Mouse (Mus musculus) C2C12 (cell line): ENCODE data around the gene Pnrc2. TPM values are rescaled to one million over a fixed set of nuclear protein-coding genes. Genes with fewer than 3 reads are reported as not detected.

Experiments
- H3K27me3 ChIP-seq: one replicate; pipeline ENCODE4 v1.6.1; 2011; ENCODE audit not compliant: control insufficient read depth, insufficient read depth, insufficient read length
- H3K36me3 ChIP-seq: one replicate; pipeline ENCODE4 v1.6.1; 2011; ENCODE audit not compliant: control insufficient read depth, insufficient read depth
- H3K4me3 ChIP-seq: one replicate; pipeline ENCODE4 v1.5.1; 2011; ENCODE audit warnings: mild to moderate bottlenecking, control low read depth; ENCODE audit not compliant: poor library complexity, insufficient read depth, severe bottlenecking
- H3K79me2 ChIP-seq: one replicate; pipeline ENCODE4 v1.6.1; 2011; ENCODE audit not compliant: control insufficient read depth, insufficient read depth
- H3K79me3 ChIP-seq: one replicate; pipeline ENCODE4 v1.6.1; 2011; ENCODE audit warnings: low read depth, control low read depth
- H3ac ChIP-seq: one replicate; pipeline ENCODE3; 2011; ENCODE audit warnings: low read depth; ENCODE audit not compliant: control insufficient read depth, insufficient read length
- CEBPB ChIP-seq: IDR thresholded peaks from one replicate; pipeline ENCODE4 v1.6.1; 2011; ENCODE audit warnings: low read depth, mild to moderate bottlenecking, control low read depth, moderate library complexity
- CTCF ChIP-seq: IDR thresholded peaks from one replicate; pipeline ENCODE4 v1.5.1; 2011; ENCODE audit not compliant: control insufficient read depth, insufficient read depth, insufficient read length
- FOSL1 ChIP-seq: IDR thresholded peaks from one replicate; pipeline ENCODE4 v1.8.0; 2011; ENCODE audit warnings: mild to moderate bottlenecking, low read length; ENCODE audit not compliant: poor library complexity, insufficient read depth, severe bottlenecking
- MAX ChIP-seq: IDR thresholded peaks from one replicate; pipeline ENCODE4 v1.6.1; 2011; ENCODE audit warnings: mild to moderate bottlenecking, control low read depth
- MYOD1 ChIP-seq: IDR thresholded peaks from one replicate; pipeline ENCODE4 v1.6.1; 2011; ENCODE audit warnings: low read depth; ENCODE audit not compliant: control insufficient read depth, insufficient read length
- MYOG ChIP-seq: IDR thresholded peaks from one replicate; pipeline ENCODE4 v1.6.1; 2011; ENCODE audit not compliant: control insufficient read depth, insufficient read length; ENCODE audit errors: extremely low read depth
- USF1 ChIP-seq: IDR thresholded peaks from one replicate; pipeline ENCODE4 v1.6.1; 2011; ENCODE audit warnings: low read depth, mild to moderate bottlenecking, control low read depth, moderate library complexity
- polyA plus RNA-seq: library from polyadenylated mRNA; unstranded; fragments of >200 nt; fragmentation: generic; extraction: Trizol; gene quantifications from one replicate; pipeline ENCODE4 v1.2.1, GENCODE M21; 2012; ENCODE audit warnings: missing spikeins

Gene Pnrc2
- polyA plus RNA-seq, 1 experiment: 21.7 TPM

DNA sequence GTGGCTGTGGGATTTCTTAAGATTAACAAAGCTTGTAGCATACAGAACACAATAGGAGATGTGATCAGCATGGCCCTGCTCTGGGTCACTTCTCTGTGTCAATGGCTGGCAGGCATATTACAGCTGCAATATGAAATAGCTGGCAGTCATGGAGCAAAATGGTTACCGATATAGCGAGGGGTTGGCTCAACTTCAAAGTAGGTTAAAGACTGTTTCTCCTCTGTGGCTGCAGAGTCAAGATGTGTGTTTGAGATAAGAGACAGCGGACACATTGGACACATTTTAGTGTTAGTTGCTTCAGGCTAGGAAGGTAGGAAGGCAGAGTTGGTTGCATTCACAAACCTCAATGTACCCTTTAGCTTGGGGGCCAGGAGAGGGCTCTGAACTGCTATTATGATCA, 33.0 kb upstream of the Pnrc2 start:
- no peaks in the 10 kb centered on the region for H3K36me3 ChIP-seq
- H3K79me3 ChIP-seq: no peaks in the 10 kb centered on the region
- H3K27me3 ChIP-seq: peaks cover 26% of the 10 kb centered on the region
- no peak overlapping the region for H3K4me3 ChIP-seq
- H3ac ChIP-seq: no peak overlapping the region
- H3K79me2 ChIP-seq: no peaks in the 10 kb centered on the region
- no peak for TF ChIP-seq MAX
- TF ChIP-seq MYOD1: no peak
- no peak for TF ChIP-seq MYOG
- TF ChIP-seq FOSL1: no peak
- no peak for TF ChIP-seq USF1
- no peak for TF ChIP-seq CEBPB
- no peak for TF ChIP-seq CTCF

DNA sequence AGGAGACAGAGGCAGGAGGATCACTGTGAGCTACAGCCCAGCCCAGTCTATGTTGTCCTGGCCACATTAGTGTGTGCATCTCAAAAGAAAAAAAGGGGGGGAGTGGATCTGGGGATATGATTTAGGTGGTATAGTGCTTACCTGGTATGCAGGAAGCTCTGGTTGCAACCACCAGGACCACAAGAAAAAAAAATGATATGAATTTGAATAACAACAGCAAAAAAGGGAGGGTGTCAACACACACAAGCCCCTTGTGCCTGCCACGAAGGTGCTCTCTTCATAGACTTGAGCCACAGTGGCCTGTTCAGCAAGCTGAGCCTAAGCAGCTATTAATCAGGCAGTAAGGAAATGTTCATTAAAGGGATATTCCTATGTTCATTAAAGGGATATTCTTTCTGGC, 31.2 kb upstream of the Pnrc2 start:
- no peak overlapping the region for H3K4me3 ChIP-seq
- H3K27me3 ChIP-seq: peaks cover 20% of the 10 kb centered on the region
- TF ChIP-seq CTCF (no peak), MAX (no peak), MYOG (no peak), MYOD1 (no peak), CEBPB (no peak), FOSL1 (no peak), USF1 (no peak)
- no peaks in the 10 kb centered on the region for H3K79me3 ChIP-seq
- H3K36me3 ChIP-seq: no peaks in the 10 kb centered on the region
- H3K79me2 ChIP-seq: no peaks in the 10 kb centered on the region
- no peak overlapping the region for H3ac ChIP-seq

DNA sequence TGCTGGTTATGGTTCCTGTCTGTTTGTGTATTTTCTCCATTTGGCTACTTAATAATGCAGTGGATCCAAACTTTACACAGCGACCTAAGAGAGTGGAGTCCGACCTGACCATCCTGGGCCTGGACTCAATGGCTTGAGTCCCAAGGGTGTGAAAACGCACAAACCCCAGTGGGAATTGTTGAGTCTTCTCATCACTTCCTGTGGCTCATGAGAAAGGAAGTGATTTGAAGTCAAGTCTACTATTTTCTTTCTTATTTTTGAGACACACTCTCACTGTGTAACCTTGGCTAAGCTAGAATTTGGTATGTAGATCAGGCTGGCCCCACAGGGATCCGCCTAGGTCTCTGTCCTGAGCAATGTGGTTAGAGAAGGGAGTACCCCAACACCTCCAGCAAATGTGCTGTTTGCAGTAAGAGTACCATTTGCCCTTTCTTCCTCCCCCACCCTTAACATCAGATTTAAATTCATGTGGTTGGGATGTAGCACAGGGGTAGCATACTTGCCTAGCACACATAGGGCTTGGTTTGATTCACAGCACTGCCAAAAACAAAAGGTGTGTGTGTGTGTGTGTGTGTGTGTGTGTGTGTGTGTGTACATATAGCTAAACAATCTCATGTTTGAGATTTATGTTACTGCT, 29.1 kb upstream of the Pnrc2 start:
- no peak overlapping the region for H3ac ChIP-seq
- peaks cover 20% of the 10 kb centered on the region for H3K27me3 ChIP-seq
- no peak overlapping the region for H3K4me3 ChIP-seq
- no peak for TF ChIP-seq FOSL1
- TF ChIP-seq MYOG: no peak
- TF ChIP-seq CEBPB: no peak
- TF ChIP-seq USF1: no peak
- TF ChIP-seq MYOD1: no peak
- TF ChIP-seq MAX: no peak
- TF ChIP-seq CTCF: no peak
- no peaks in the 10 kb centered on the region for H3K79me3 ChIP-seq
- no peaks in the 10 kb centered on the region for H3K36me3 ChIP-seq
- no peaks in the 10 kb centered on the region for H3K79me2 ChIP-seq

DNA sequence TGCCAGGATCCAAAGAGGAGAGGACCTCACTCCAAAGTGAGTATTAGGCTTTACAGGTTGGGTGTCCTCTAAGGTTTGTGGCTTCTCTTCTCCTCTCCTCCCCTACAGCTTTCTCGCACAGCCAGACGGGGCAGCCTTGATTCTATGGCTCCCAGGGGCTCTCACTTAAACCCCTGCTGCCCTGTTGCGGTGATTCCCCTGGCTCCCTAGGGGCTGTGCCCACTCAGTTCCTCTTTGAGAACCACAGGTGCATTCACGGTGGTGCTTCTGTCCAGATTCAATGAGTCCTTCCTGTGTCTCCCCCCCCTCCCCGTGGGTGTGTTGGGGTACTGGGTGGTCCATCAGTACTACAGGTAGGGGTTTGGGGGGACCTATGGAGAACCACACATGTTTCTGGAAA, 26.4 kb upstream of the Pnrc2 start:
- H3K79me2 ChIP-seq: no peaks in the 10 kb centered on the region
- H3K79me3 ChIP-seq: no peaks in the 10 kb centered on the region
- no peaks in the 10 kb centered on the region for H3K36me3 ChIP-seq
- peaks cover 16% of the 10 kb centered on the region for H3K27me3 ChIP-seq
- H3ac ChIP-seq: no peak overlapping the region
- H3K4me3 ChIP-seq: no peak overlapping the region
- no peak for TF ChIP-seq CEBPB
- TF ChIP-seq MYOG: no peak
- TF ChIP-seq USF1: no peak
- no peak for TF ChIP-seq CTCF
- TF ChIP-seq MYOD1: no peak
- TF ChIP-seq MAX: no peak
- no peak for TF ChIP-seq FOSL1

DNA sequence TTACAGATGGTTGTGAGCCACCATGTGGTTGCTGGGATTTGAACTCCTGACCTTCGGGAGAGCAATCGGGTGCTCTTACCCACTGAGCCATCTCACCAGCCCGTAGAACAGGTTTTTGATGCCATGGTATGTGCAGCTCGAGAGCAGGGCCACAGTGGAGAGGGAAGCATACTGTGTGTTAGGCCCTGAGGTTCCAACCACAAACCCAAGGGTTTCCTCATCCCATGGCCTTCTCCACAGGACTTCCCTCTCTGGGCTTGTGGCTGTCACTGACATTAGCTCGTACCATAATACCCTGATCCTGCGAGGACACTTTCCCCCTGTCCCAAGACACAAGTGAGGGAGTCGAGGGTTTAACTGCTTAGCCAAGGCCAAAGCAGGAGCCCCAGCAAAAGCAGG, 25.4 kb upstream of the Pnrc2 start:
- H3K4me3 ChIP-seq: no peak overlapping the region
- H3K36me3 ChIP-seq: no peaks in the 10 kb centered on the region
- H3K79me3 ChIP-seq: no peaks in the 10 kb centered on the region
- H3K79me2 ChIP-seq: no peaks in the 10 kb centered on the region
- H3K27me3 ChIP-seq: peaks cover 11% of the 10 kb centered on the region
- H3ac ChIP-seq: no peak overlapping the region
- TF ChIP-seq USF1 (no peak), CTCF (no peak), MYOG (no peak), CEBPB (no peak), FOSL1 (no peak), MYOD1 (no peak), MAX (no peak)

DNA sequence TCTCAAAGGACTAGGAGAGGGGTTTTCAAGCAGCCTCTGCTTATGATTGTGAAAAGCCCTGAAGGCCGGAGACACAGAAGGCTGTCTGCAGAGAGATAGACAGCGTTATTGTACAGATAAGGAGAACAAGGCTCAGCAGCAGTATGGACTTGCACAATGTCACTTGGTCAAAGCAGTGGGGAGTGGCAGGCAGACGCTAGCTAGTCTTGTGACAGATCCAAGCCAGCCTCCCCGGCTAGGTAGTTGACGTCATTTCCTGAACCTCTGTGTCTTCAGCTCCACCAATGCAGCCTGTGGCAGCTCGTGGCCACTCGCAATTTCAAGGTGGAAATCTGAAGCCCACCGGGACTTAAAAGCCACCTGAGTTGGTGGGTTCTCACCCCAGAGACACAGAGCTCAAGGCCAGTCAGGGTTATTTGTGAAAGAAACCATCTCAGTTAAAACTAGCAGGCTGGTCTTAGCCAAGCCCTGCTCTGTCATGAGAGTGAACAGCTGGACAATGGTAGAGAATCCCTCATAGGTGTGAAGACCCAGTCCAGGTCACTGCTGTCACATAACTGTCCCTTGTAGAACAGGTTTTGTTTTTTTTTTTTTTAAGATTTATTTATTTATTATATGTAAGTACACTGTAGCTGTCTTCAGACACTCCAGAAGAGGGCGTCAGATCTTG, 24.9 kb upstream of the Pnrc2 start:
- Histone ChIP-seq H3K79me2 (no peaks in the 10 kb centered on the region), H3K36me3 (no peaks in the 10 kb centered on the region), H3K4me3 (no peak overlapping the region), H3ac (no peak overlapping the region), H3K27me3 (peaks cover 6% of the 10 kb centered on the region), H3K79me3 (no peaks in the 10 kb centered on the region)
- TF ChIP-seq USF1: no peak
